Mouse (Mus musculus): ENCODE measurements around the gene Otop2.

Otop2 gene

DNA sequence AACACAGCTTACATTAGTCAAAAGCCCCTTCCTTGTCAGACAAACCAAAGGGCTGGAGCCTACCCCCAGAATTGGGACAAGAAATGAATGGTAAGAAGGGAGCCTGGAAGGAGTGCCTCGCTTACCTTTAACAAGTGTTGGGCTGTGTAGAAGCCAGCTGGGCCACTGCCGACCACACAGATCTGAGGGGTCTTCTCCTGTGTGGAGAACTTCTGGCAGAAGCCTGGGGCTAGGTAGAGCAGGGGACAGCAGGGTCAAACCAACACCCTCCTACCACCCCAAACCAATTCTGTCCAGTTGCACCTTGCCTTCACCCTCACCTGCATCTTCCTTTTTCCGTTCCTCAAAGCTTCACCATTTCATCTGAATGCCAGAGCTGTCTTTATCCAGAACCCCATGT, 31.0 kb upstream of the Otop2 start:
- DNase-seq (ENCODE audit: extremely low read depth, insufficient read length, low spot score) = no peak

DNA sequence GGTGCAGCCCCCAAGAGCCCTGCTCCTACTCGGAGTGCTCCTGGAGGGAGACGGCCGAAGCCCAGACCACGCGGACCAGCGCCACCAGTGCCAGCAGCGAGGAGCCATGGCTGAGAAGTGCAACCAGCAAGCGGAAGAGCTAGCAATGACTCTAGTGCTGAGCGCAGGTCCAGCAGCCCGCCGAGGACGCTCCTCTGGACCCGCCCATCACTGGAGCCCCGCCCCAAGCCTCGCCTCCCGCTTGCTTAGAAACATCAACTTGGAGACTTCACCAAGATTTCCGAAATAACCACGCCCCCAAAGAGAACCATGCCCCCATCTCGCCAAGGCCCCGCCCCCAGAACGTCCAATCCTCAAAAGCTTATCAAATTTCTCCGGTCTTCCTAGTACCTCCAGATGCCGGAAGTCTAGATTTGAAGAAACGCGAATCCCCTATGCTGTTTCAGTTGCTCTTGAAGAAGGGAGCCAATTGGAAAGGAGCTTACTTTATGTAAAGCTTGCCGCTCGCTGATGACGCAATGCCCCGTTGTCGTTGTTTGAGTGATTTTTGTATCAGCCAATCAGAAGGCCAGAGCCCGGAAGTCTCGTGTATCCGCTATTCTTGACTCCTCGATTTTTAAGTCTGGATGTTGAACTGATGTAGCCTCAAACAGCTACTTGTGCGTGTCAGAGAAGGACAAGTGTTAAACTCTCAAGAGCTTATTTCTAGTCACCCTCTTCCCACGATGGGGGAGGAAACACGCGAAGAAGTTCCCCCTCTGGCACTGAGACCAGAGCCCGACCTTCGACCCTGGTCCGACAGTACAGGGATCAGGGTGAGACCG, 30.0 kb upstream of the Otop2 start, which contains the start of gene Fdxr:
Fdxr (minus strand) TSS at position 271 of the 824 bp plus-strand sequence.
- DNase-seq (ENCODE audit: extremely low read depth, insufficient read length, low spot score) = peak; percentile 99

- no peak for DNase-seq (ENCODE audit: extremely low read depth, insufficient read length, low spot score)
Observed at GRCm38 (mm10) chr11:115277604-115277975, 29.4 kb upstream of the Otop2 start.

- DNase-seq (ENCODE audit: extremely low read depth, insufficient read length, low spot score) = no peak
Observed at GRCm38 (mm10) chr11:115278176-115278575, 28.8 kb upstream of the Otop2 start.

DNA sequence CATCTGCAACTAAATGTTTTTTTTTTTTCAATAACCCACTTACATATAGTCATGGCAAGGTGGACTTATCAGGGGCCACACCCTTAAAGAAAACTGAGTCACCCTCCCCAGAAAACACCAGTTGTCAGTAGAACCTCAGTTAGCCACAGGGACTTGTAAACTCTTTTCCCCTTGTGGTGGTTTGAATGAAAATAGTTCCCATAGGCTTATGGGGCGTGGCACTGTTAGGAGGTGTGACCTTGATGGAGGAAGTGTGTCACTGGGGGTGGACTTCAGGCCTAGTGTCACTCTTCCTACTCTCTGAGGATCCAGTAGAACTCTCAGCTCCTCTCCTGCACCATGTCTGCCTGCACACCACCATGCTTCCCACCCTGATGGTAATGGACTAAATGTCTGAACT, 27.2 kb upstream of the Otop2 start:
- peak; percentile 56 for DNase-seq (ENCODE audit: extremely low read depth, insufficient read length, low spot score)

- DNase-seq (ENCODE audit: extremely low read depth, insufficient read length, low spot score) = no peak
Observed at GRCm38 (mm10) chr11:115282295-115282694, 24.7 kb upstream of the Otop2 start.

- no peak for DNase-seq (ENCODE audit: extremely low read depth, insufficient read length, low spot score)
Observed at GRCm38 (mm10) chr11:115282723-115283485, 24.1 kb upstream of the Otop2 start.

- no peak for DNase-seq (ENCODE audit: extremely low read depth, insufficient read length, low spot score)
Observed at GRCm38 (mm10) chr11:115283486-115283765, 23.5 kb upstream of the Otop2 start.

GRCm38 (mm10) chr11:115283891-115284620, 22.9 kb upstream of the Otop2 start:
- no peak for DNase-seq (ENCODE audit: extremely low read depth, insufficient read length, low spot score)

- no peak for DNase-seq (ENCODE audit: extremely low read depth, insufficient read length, low spot score)
Observed at GRCm38 (mm10) chr11:115285282-115285681, 21.7 kb upstream of the Otop2 start.

- no peak for DNase-seq (ENCODE audit: extremely low read depth, insufficient read length, low spot score)
Observed at GRCm38 (mm10) chr11:115286201-115286993, 20.6 kb upstream of the Otop2 start.

DNA sequence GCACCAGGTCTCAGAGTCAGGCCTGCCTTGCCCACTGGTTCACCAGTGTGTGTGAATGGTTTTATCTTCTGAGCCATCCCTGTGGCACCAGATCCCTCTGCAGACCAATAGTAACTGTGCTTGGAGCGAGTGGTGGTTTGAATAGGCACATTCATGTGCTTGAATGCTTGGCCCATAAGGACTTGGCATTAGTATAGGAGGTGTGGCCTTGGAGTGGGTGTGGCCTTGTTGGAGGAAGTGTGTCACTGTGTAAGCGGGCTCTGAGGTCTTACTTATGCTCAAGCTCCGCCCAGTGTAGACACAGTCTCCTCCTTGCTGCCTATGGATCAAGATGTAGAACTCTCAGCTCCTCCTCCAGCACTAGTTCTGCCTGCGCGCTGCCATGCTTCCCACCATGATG, 19.6 kb upstream of the Otop2 start:
- no peak for DNase-seq (ENCODE audit: extremely low read depth, insufficient read length, low spot score)

DNA sequence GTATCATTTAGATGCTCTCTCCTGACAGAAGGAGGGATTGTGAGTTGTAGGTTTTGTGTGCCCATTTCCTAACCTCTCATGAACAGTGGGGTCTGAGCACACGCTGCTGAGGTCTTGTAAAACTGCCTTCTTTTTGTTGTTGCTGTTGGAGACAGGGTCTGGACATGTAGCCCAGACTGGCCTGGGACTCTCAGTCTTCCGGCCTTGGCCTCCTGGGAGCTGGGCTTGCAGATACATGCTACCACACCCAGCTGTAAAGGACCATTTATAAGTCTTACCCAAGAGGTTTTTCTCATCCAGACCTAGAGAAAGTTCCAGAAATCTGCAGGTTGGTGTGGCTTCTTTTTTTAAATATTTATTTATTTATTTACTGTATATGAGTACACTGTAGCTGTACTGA, 18.7 kb upstream of the Otop2 start:
- DNase-seq (ENCODE audit: extremely low read depth, insufficient read length, low spot score) = no peak

GRCm38 (mm10) chr11:115289885-115290284, 17.1 kb upstream of the Otop2 start:
- no peak for DNase-seq (ENCODE audit: extremely low read depth, insufficient read length, low spot score)

- DNase-seq (ENCODE audit: extremely low read depth, insufficient read length, low spot score) = no peak
Observed at GRCm38 (mm10) chr11:115290314-115290713, 16.6 kb upstream of the Otop2 start.

DNA sequence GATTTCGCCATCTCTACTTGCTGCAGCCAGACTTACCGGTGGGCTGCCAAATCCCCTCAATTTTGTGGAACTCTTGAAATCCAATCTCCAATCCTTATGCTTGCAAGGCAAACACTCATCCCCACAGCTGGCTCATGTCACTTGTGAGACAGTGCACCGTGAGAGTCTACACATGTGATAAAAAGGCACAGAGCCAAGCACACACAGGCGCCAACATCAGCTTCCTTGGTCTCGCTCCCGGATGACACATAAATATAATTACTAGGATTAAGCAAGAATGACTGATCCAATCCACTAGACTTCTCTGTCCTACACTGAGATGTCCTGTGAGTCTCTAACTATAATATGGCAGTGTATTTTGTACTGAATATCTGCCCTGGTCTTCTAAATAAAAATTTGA, 16.0 kb upstream of the Otop2 start:
- peak; percentile 55 for DNase-seq (ENCODE audit: extremely low read depth, insufficient read length, low spot score)

DNA sequence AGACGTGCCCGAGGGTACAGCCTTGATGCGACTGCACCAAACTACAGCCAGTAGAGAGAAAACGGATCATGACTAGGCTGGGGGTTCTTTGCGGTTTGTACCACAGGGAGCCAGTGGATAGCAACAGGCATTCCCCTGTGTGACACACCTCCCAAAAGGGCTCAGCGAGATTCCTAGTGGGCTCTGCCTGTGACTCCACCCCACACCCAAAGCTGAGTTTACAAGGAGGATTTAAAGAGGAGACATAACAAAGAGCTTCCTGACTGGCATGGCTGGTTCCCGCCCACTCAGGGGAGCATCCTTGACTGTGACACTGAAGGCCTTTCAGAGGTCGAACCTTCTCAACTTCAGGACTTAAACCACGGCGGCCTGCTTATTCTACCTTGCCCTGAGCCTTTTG, 15.5 kb upstream of the Otop2 start:
- no peak for DNase-seq (ENCODE audit: extremely low read depth, insufficient read length, low spot score)

DNA sequence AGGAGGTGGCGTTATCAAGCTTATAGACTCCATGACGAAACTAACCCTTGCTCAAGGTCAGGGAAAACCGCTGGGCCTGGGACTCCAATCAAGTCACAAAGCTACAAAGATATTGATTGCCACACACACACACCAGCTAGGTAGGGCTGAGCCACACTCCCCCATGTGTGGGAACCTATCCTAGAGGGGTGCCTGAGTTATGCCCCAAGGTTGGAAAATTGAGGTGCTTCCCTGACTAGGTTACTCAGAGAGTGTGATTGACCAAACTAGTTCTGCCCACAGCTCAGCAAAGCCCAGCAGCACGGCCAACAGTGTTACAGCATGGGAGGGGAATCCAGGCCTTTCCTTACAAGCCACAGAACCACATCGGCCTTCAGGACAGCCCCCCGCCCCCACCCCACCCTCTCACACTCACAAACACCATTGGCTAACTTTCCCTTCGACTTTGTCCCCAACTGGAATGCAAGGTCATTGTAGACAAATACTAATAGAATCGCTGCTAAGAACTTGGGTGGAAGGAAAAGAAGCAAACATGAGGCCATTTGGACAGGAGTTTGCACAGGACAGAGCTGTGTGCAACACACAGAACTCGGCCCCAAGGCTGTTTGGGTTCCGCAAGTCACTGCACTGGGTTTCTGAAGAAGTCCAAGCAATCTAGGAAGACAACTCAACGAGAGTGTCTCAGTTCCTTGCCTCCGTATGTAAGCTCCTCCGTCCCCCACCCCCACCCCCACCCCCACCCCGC, 14.2 kb upstream of the Otop2 start:
- DNase-seq (ENCODE audit: extremely low read depth, insufficient read length, low spot score) = no peak

DNA sequence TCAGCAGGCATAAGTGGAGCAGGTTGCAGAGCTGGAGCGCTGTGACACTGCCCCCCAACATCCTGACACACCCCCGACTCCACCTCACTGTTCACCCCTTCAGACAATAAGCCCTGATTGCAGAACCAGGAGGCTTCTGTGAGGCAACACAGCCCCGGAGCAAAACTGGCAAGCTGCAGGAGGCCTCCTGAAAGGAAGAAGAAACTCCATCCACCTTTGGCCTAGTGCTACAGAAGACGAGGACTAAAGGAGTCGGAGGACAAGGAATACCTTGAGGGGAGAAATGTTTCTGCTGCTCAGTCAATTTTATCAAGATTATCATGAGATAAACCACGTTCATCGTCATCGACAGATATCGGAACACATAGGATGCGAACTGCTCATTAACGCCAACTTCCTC, 11.0 kb upstream of the Otop2 start:
- DNase-seq (ENCODE audit: extremely low read depth, insufficient read length, low spot score) = no peak
